Mouse (Mus musculus) bone marrow, adult 2 months (tissue): Measurements from ENCODE around the gene Nrap. TPM values are rescaled to one million over a fixed set of nuclear protein-coding genes. Genes with fewer than 3 reads are reported as not detected.

ENCODE experiments used
- H3K27ac ChIP-seq: fragments of 200-500 bp; 2 replicates; pipeline ENCODE4 v1.5.1; 2012; ENCODE audit warnings: low read depth, mild to moderate bottlenecking, control low read depth, inconsistent platforms, low read length; ENCODE audit not compliant: control insufficient read depth, poor library complexity, insufficient read depth
- H3K4me1 ChIP-seq: fragments of 200-500 bp; 2 replicates; pipeline ENCODE4 v1.6.1; 2011; ENCODE audit warnings: low read length; ENCODE audit not compliant: control insufficient read depth, insufficient read depth
- H3K4me3 ChIP-seq: fragments of 200-500 bp; replicated peaks from 2 replicates; pipeline ENCODE3; 2011; ENCODE audit warnings: mild to moderate bottlenecking, low read depth, low read length, control low read depth; ENCODE audit not compliant: control insufficient read depth
- CTCF ChIP-seq: fragments of 200-500 bp; IDR thresholded peaks from 2 replicates; pipeline ENCODE4 v1.5.1; 2011; ENCODE audit warnings: low read length, control low read depth; ENCODE audit not compliant: control insufficient read depth, insufficient read depth
- POLR2A ChIP-seq: fragments of 200-500 bp; IDR thresholded peaks from 2 replicates; pipeline ENCODE4 v1.6.1; 2011; ENCODE audit warnings: low read depth, mild to moderate bottlenecking, control low read depth, low read length, borderline replicate concordance; ENCODE audit not compliant: control insufficient read depth
- WGBS: fragments of 180-500 bp; shearing (Covaris S2); methylation state at CpG from one replicate; pipeline ENCODE4 v1.1.7; 2018; 5-methylcytosine and 5-hydroxymethylcytosine counted together
- polyA plus RNA-seq: library from polyadenylated mRNA; stranded (reverse); fragments of >200 nt; gene quantifications from 2 replicates; pipeline ENCODE4 v1.2.4, GENCODE M21; 2011; ENCODE audit warnings: low replicate concordance; ENCODE audit not compliant: missing spikeins, insufficient read depth, insufficient read length

Nrap gene
- polyA plus RNA-seq, 1 experiment: 0.52 TPM

GRCm38 (mm10) chr19:56400200-56400599 is 10.4 kb upstream of the Nrap start:
- H3K4me3 ChIP-seq: no peak overlapping the region
- WGBS: 33% methylated on average over 14 of the region's 14 CpGs
- H3K4me1 ChIP-seq: peaks cover 7% of the 10 kb centered on the region; the same call in 1 of the 2 replicates
- H3K27ac ChIP-seq: no peak overlapping the region
- no peak for TF ChIP-seq CTCF
- no peak for TF ChIP-seq POLR2A

GRCm38 (mm10) chr19:56398528-56398795 is 8.6 kb upstream of the Nrap start:
- TF ChIP-seq POLR2A (no peak), CTCF (no peak)
- Histone ChIP-seq H3K27ac (no peak overlapping the region), H3K4me3 (no peak overlapping the region), H3K4me1 (peaks cover 11% of the 10 kb centered on the region; the same call in 1 of the 2 replicates)

DNA sequence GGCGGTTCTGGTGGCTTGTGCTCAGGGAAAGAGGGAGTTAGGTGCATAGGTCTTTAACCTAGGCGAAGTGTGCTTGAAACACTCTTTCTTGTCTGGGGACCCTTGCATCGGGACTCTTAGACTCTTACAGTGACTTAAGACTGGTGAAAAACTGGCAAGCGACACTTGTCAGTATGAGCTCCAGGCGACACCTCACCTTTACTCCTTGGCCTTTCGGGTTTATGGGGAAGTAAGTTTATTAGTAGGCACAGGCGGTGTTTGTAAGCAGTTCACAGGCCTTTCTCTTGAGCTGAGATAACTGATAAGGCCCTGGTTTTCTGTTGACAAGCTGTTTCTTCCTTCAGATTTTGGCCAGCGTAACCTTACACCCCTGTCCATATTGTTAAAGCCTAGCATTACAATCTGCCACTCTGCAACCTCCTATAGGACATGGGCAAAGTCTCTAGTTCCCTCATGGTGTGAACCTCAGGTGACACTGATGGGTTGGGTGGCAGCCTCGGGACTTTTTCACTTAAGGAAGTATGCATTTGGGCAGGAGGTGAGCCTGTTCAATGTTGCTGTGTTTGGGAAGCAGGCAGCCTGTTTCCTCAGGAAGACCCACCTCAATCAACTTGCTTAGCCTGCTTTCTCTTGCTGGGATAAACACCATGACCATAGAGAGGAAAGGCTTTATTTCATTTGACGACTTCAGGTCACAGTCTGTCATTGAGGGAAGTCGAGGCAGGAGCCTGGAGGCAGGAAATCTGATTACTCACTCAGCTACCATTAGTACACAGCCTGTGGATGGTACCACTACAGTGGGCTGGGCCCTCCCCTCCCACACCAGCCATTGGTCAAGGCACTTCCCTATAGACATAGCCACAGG is 8.1 kb upstream of the Nrap start:
- TF ChIP-seq CTCF (no peak), POLR2A (no peak)
- Histone ChIP-seq H3K4me3 (peak overlapping the region; percentile 94), H3K27ac (peak overlapping the region; percentile 91), H3K4me1 (peaks cover 13% of the 10 kb centered on the region; the same call in 1 of the 2 replicates)
- WGBS: 8% methylated on average over 11 of the region's 11 CpGs

- H3K4me1 ChIP-seq: peaks cover 17% of the 10 kb centered on the region
- TF ChIP-seq POLR2A (peak; percentile 78; the same call in 1 of the 2 replicates), CTCF (no peak)
- H3K27ac ChIP-seq: peak within 1 kb of the TSS; percentile 91
- peak within 1 kb of the TSS; percentile 94 for H3K4me3 ChIP-seq
- WGBS: under 1% methylated on average over 78 of the region's 78 CpGs
Measured at GRCm38 (mm10) chr19:56396669-56397621, 7.1 kb upstream of the Nrap start, which contains the start of gene Casp7. Gene Casp7 (plus strand): TSS chr19:56397129.

GRCm38 (mm10) chr19:56396227-56396626 is 6.4 kb upstream of the Nrap start:
- TF ChIP-seq POLR2A (no peak), CTCF (no peak)
- WGBS: 7% methylated on average over 12 of the region's 12 CpGs

GRCm38 (mm10) chr19:56395183-56395935 is 5.5 kb upstream of the Nrap start:
- no peak overlapping the region for H3K27ac ChIP-seq
- WGBS: 80% methylated on average over 16 of the region's 16 CpGs
- TF ChIP-seq CTCF: no peak
- no peak for TF ChIP-seq POLR2A

More at GRCm38 (mm10) chr19:56396227-56396626, 6.4 kb upstream of the Nrap start:
- Histone ChIP-seq H3K4me3 (peak overlapping the region; percentile 94), H3K4me1 (peaks cover 19% of the 10 kb centered on the region), H3K27ac (peak overlapping the region; percentile 91; the same call in 1 of the 2 replicates)

DNA sequence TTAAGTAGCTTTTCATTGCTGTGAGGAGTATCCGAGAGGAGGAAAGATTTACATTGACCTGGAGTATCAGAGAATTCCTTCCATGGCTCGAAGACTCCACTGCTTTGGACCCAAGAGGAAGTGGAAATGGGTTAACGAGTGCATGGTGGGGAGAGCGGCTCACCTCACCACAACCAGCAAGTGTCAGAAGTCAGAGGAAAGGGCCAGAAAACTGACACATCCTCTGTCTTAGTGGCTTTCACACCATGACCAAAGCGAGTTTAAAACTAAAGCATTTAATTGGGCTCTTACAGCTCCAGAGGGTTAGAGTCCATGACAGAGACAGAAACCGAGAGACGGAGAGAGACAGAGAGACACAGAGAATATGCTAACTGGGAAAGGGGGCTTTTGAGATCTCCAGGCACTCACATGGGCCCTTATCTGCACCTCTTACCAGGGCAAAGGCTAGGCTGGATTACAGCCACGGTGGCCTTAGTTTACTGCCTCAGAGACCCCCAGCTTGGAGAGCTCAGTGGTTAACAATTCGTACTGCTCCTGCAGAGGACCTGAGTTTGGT is 3.6 kb upstream of the Nrap start:
- Histone ChIP-seq H3K27ac (no peak overlapping the region), H3K4me3 (no peak overlapping the region), H3K4me1 (peaks cover 19% of the 10 kb centered on the region)
- 49% methylated on average over 9 of the region's 9 CpGs for WGBS
- TF ChIP-seq CTCF (no peak), POLR2A (no peak)

More at GRCm38 (mm10) chr19:56395183-56395935, 5.5 kb upstream of the Nrap start:
- Histone ChIP-seq H3K4me3 (no peak overlapping the region), H3K4me1 (peaks cover 21% of the 10 kb centered on the region)
